Mouse (Mus musculus) limb, embryonic 13.5 days (tissue): ENCODE measurements at regions not wholly inside any gene's neighbourhood (a gene's known extent, or its start where the extent isn't known, plus 50 kb on each side); places are given as distances from the start of the nearest gene placed in this dataset.

Experiments used
- ATAC-seq: fragments of 200-750 bp; cut with Nextera tagmentation; 2 replicates; pipeline ENCODE4 v1.8.0; 2017; ENCODE audit warnings: low read depth, moderate number of reproducible peaks, moderate TSS enrichment; ENCODE audit not compliant: low FRiP score
- H3K27ac ChIP-seq: fragments of 300-500 bp; sonication (generic); 2 replicates; pipeline ENCODE4 v1.5.1; 2015; ENCODE audit warnings: inconsistent platforms, mild to moderate bottlenecking, moderate library complexity
- H3K27me3 ChIP-seq: fragments of 300-500 bp; sonication (generic); 2 replicates; pipeline ENCODE4 v1.6.1; 2015; ENCODE audit warnings: mild to moderate bottlenecking, inconsistent platforms
- H3K36me3 ChIP-seq: fragments of 300-500 bp; sonication (generic); 2 replicates; pipeline ENCODE4 v1.6.1; 2015; ENCODE audit warnings: inconsistent platforms, mild to moderate bottlenecking, moderate library complexity
- H3K4me1 ChIP-seq: fragments of 300-500 bp; sonication (generic); 2 replicates; pipeline ENCODE4 v1.6.1; 2015; ENCODE audit warnings: inconsistent platforms
- H3K4me2 ChIP-seq: fragments of 300-500 bp; sonication (generic); replicated peaks from 2 replicates; pipeline ENCODE4 v1.6.1; 2015; ENCODE audit warnings: inconsistent platforms, mild to moderate bottlenecking, moderate library complexity
- H3K4me3 ChIP-seq: fragments of 300-500 bp; sonication (generic); 2 replicates; pipeline ENCODE4 v1.5.1; 2015; ENCODE audit warnings: moderate library complexity, mild to moderate bottlenecking, inconsistent platforms
- H3K9ac ChIP-seq: fragments of 300-500 bp; sonication (generic); 2 replicates; pipeline ENCODE4 v1.6.1; 2015; ENCODE audit warnings: mild to moderate bottlenecking, inconsistent platforms
- H3K9me3 ChIP-seq: fragments of 300-500 bp; sonication (generic); 2 replicates; pipeline ENCODE4 v1.6.1; 2016; ENCODE audit warnings: inconsistent platforms
- WGBS: fragments of 180-500 bp; shearing (Covaris S2); methylation state at CpG from one replicate; pipeline ENCODE4 v1.1.7; 2015; 5-methylcytosine and 5-hydroxymethylcytosine counted together

DNA sequence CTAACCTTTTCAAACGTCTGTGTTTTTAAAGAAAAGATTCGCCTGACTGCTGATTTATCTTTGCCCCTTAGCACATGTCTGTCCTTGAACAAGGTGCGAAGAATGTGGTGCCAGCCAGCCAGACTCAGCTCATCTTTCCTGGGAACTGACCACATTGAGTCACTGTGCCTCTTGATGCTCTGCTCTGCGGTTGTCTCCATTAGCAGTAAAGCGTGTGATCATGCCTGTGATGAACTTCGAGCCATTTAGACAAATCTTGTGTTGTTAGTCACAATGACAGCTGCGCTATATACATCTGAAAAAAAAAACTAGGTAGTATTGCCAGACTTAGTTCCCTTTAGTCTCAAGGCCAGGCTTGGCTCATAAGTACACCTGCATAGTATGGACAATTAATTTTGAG is 140.1 kb downstream of the Fam43a start:
- H3K9me3 ChIP-seq, result no peaks in the 10 kb centered on the region
- H3K36me3 ChIP-seq, result no peaks in the 10 kb centered on the region
- ATAC-seq, result no peak
- no peak overlapping the region for H3K4me2 ChIP-seq
- H3K9ac ChIP-seq, result no peak overlapping the region
- H3K27me3 ChIP-seq, result no peaks in the 10 kb centered on the region
- peaks cover 32% of the 10 kb centered on the region for H3K4me1 ChIP-seq
- H3K27ac ChIP-seq, result no peak overlapping the region
- H3K4me3 ChIP-seq, result no peak overlapping the region
- WGBS, result 58% methylated on average over 7 of the region's 7 CpGs

DNA sequence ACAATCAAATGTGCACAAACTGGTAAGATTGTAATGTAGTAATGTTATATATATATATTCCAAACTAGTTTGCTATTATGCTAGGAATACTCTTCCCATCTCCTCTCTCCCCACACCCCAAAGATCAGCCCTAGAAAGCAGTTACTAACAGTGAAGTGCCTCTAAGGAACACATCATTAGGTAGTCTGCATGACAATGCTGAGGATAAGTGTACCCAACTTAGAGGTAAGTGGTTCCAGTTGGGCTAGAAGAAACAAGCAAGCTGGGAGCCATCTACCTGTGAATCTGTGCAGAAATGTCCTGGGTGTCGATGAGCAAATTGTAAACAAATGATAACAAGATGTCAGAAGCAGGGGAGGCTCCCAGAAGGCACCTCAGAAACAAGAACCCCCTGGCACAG is 141.7 kb downstream of the Fam43a start:
- no peaks in the 10 kb centered on the region for H3K9me3 ChIP-seq
- no peak overlapping the region for H3K27ac ChIP-seq
- no peaks in the 10 kb centered on the region for H3K36me3 ChIP-seq
- H3K9ac ChIP-seq, result no peak overlapping the region
- peaks cover 31% of the 10 kb centered on the region for H3K4me1 ChIP-seq
- H3K4me2 ChIP-seq, result no peak overlapping the region
- no peaks in the 10 kb centered on the region for H3K27me3 ChIP-seq
- H3K4me3 ChIP-seq, result no peak overlapping the region
- ATAC-seq, result no peak
- 82% methylated on average over 1 of the region's 1 CpGs for WGBS

DNA sequence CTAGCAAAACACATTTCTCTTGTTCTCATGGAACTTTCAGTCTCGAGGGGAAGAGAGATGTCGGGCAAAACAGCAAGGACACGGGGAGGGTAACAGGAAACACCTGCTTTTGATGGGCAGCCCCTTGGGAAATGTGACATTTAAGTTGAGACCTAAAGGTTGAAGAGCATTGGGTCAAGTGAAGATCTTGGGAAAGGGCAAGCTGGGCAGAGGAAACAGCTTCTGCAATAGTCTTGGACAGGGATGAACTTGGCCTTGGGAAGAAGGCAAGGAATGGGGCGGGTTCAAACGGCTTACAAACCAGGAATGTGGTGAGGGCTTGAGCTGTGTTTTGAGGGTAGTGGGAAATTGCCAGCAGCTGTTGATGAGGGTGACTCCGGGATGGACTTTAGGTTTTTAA is 143.0 kb downstream of the Fam43a start:
- ATAC-seq, result no peak
- Histone ChIP-seq H3K27ac (no peak overlapping the region), H3K36me3 (no peaks in the 10 kb centered on the region), H3K27me3 (no peaks in the 10 kb centered on the region), H3K9me3 (no peaks in the 10 kb centered on the region), H3K9ac (no peak overlapping the region), H3K4me2 (no peak overlapping the region), H3K4me3 (no peak overlapping the region), H3K4me1 (peaks cover 23% of the 10 kb centered on the region)
- WGBS, result 58% methylated on average over 6 of the region's 6 CpGs

DNA sequence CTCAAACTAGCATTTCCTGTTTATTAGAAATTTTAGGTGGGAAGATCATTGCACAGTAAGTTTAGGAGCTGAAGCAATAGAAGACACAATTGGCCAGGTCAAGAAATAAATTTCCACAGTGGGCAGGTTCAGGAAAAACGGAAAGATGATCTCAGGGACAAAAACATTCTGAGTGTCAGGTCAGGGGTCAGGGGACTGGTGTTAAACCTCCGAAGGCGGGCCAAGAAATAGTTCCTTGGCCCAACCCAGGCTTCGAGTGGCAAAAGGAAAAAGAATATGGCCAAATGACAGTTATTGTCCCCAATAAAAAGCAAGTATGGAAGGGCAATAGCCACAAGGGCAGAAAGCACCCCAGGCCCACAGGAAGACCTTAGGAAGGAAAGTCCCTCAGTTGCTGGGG is 144.0 kb downstream of the Fam43a start:
- 55% methylated on average over 4 of the region's 4 CpGs for WGBS
- H3K9ac ChIP-seq, result no peak overlapping the region
- no peak overlapping the region for H3K4me2 ChIP-seq
- no peaks in the 10 kb centered on the region for H3K36me3 ChIP-seq
- no peak for ATAC-seq
- H3K9me3 ChIP-seq, result no peaks in the 10 kb centered on the region
- H3K27ac ChIP-seq, result no peak overlapping the region
- H3K27me3 ChIP-seq, result no peaks in the 10 kb centered on the region
- no peak overlapping the region for H3K4me3 ChIP-seq
- H3K4me1 ChIP-seq, result peaks cover 20% of the 10 kb centered on the region

DNA sequence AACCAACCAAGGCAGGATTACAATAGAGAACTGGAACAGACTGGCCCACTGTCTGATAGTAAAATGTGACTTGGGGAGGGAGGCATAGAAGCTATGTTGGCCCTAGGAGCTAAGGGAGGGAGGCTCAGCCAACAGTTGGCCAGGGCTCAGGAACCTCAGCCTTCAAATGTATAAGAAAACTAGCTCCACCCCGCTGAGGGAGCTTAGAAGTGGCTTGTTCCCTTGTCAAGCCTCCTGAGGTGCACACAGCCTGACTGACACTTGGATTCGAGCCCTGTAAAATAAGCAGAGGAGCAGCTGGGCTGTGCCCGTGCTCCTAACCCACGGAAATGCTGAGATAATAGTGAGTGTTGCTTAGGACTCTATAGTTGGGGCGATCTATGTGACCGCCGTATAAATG is 144.7 kb downstream of the Fam43a start:
- 66% methylated on average over 7 of the region's 7 CpGs for WGBS
- Histone ChIP-seq H3K27ac (no peak overlapping the region; the same call in 1 of the 2 replicates), H3K4me1 (peaks cover 20% of the 10 kb centered on the region), H3K4me3 (no peak overlapping the region), H3K4me2 (no peak overlapping the region), H3K9me3 (no peaks in the 10 kb centered on the region), H3K27me3 (no peaks in the 10 kb centered on the region), H3K36me3 (no peaks in the 10 kb centered on the region), H3K9ac (no peak overlapping the region)
- ATAC-seq, result no peak

DNA sequence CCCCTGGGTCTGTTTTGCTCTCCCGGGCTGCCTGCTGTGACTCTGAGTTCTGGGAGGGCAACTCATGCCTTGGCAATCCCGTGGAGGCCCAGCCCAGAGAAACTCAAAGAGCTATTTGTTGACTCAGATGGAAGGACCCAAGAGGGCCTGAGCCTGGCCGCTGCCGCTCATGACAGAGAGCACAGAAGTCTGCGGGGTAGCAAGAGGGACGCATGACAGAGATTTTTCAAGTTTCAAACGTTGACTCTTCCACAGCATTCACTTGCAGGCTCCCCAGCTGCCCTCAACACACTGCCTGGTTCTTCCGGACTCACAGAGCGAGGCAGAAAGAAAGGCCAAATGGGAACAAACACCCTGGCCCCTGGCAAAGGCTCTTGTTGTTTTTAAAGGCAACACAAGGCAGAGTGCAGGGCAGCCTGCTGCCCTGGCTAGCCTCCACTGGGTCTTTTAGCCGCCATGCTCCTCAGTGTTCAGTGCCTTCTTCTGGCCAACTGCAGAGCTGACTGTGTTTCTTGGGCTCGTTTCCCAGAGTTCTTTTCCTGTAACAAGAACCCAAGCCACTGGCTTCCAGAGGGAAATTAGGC is 146.2 kb downstream of the Fam43a start:
- H3K4me2 ChIP-seq, result no peak overlapping the region
- no peaks in the 10 kb centered on the region for H3K36me3 ChIP-seq
- H3K27ac ChIP-seq, result peak overlapping the region; percentile 2; the same call in 1 of the 2 replicates
- no peak overlapping the region for H3K9ac ChIP-seq
- no peaks in the 10 kb centered on the region for H3K27me3 ChIP-seq
- H3K4me1 ChIP-seq, result peaks cover 20% of the 10 kb centered on the region
- H3K9me3 ChIP-seq, result no peaks in the 10 kb centered on the region
- 0 out of 2 replicates have a peak, but pooled peaks have one; percentile 28 for ATAC-seq
- WGBS, result 39% methylated on average over 11 of the region's 11 CpGs
- H3K4me3 ChIP-seq, result no peak overlapping the region

DNA sequence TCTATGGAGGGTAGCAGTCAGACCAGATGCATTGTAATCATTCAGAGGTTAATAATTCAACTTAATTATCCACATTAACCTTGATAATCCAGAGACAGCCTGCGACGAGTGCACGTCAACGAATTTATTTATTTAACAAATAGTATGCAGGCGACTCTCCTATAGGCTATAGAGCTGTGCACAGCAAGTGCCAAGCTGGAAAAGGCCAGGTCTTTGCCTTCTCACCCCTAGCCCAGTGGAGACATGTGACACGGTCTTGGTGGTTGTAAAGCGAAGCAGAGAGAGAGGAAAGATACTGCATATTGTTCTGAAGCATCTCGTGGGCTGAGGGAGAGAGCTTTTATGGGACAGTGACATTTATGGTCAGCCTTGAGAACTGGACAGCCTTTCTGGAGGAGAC is 146.7 kb downstream of the Fam43a start:
- Histone ChIP-seq H3K9me3 (no peaks in the 10 kb centered on the region), H3K36me3 (no peaks in the 10 kb centered on the region), H3K27ac (no peak overlapping the region), H3K9ac (no peak overlapping the region), H3K4me2 (no peak overlapping the region), H3K27me3 (no peaks in the 10 kb centered on the region), H3K4me3 (no peak overlapping the region), H3K4me1 (peaks cover 20% of the 10 kb centered on the region)
- 27% methylated on average over 8 of the region's 8 CpGs for WGBS
- no peak for ATAC-seq

DNA sequence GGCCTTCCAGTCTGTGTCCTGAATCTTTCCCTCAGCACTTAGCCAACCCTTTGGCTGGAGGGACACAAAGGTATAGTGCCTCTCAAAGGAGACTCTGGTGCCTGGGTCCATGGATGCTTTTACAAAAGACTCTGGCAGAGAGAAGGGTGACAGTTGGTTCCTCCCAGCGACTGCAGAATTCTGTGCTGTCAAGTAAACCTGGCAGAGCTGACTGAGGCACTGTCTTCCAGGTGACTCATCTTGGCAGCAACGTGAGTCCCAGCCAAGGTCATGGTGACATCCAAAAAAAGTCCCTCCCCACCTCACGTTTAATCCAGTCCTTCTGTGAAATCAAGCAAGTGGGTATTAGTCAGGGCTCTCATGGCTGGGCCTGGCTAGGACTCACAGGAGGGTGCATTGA is 150.3 kb downstream of the Fam43a start:
- Histone ChIP-seq H3K27me3 (no peaks in the 10 kb centered on the region), H3K36me3 (no peaks in the 10 kb centered on the region), H3K9ac (no peak overlapping the region), H3K4me1 (peaks cover 19% of the 10 kb centered on the region), H3K27ac (no peak overlapping the region), H3K4me2 (no peak overlapping the region), H3K4me3 (no peak overlapping the region), H3K9me3 (no peaks in the 10 kb centered on the region)
- 69% methylated on average over 3 of the region's 3 CpGs for WGBS
- ATAC-seq, result no peak

DNA sequence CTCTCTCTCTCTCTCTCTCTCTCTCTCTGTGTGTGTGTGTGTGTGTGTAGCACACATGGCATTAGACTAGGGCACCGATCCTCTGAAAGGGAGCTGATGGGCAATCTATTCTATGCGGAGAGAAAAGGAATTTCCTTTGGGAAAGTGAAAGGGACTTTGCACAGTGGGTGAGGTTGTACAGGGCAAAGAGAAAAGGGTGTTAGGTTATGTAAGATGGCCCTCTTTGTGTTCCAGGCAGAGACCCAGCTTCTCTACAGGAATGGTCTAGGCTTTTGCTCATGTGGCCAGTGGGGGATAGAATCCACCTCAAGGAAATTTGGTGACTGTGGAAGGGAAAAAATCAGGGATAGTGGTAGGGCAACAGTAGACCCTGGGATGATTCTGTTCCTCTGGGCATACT is 156.2 kb downstream of the Fam43a start:
- Histone ChIP-seq H3K4me2 (no peak overlapping the region), H3K9ac (no peak overlapping the region), H3K36me3 (no peaks in the 10 kb centered on the region), H3K4me1 (peaks cover 4% of the 10 kb centered on the region; the same call in 1 of the 2 replicates), H3K27ac (no peak overlapping the region), H3K9me3 (no peaks in the 10 kb centered on the region), H3K27me3 (no peaks in the 10 kb centered on the region), H3K4me3 (no peak overlapping the region)
- 92% methylated on average over 2 of the region's 2 CpGs for WGBS
- no peak for ATAC-seq

DNA sequence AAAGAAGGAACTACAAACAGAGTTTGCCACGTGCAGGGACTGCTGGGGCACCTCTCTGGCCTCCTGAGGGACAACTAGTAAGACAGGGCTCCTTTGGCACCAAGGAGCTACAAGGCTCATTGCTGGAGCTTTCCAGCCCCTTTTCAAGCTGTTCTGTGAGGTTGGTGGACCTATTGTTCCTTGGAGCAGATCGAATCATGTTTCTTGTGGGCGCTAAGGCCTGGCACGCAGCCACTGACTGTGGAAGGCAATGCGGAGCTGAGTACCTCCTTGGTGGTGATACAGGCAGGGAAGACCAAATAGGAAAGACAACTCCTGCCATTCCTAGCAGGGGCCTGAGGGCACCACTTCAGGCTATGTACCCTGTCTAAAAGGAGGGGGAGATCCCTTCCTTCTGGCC is 157.2 kb downstream of the Fam43a start:
- no peaks in the 10 kb centered on the region for H3K27me3 ChIP-seq
- H3K27ac ChIP-seq, result no peak overlapping the region
- H3K9ac ChIP-seq, result no peak overlapping the region
- 88% methylated on average over 5 of the region's 5 CpGs for WGBS
- H3K4me1 ChIP-seq, result peaks cover 9% of the 10 kb centered on the region
- H3K9me3 ChIP-seq, result no peaks in the 10 kb centered on the region
- no peak for ATAC-seq
- no peak overlapping the region for H3K4me2 ChIP-seq
- H3K4me3 ChIP-seq, result no peak overlapping the region
- H3K36me3 ChIP-seq, result no peaks in the 10 kb centered on the region

DNA sequence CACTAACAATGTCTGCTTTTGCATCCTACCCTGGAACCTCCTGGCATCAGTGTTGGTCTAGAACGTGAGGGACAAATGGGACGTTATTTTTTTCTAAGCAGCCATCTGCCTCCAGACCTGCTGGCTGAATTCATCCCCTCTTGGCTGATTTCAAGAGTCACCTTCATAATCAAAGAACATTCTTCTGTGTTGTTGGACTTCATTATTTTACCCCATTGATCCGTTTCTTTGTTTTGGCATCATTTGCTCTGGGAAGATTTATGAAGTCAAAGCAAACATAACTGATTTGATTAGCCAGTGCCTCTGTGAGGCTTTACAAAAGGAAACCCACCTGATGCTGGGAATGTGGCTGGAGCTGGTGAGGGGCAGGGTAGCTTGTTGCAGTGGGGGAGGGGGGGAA is 158.0 kb downstream of the Fam43a start:
- H3K9me3 ChIP-seq, result no peaks in the 10 kb centered on the region
- ATAC-seq, result no peak
- H3K4me1 ChIP-seq, result peaks cover 9% of the 10 kb centered on the region
- no peaks in the 10 kb centered on the region for H3K27me3 ChIP-seq
- no peak overlapping the region for H3K4me3 ChIP-seq
- H3K9ac ChIP-seq, result no peak overlapping the region
- no peaks in the 10 kb centered on the region for H3K36me3 ChIP-seq
- H3K27ac ChIP-seq, result no peak overlapping the region
- H3K4me2 ChIP-seq, result no peak overlapping the region
- 78% methylated on average over 3 of the region's 3 CpGs for WGBS

DNA sequence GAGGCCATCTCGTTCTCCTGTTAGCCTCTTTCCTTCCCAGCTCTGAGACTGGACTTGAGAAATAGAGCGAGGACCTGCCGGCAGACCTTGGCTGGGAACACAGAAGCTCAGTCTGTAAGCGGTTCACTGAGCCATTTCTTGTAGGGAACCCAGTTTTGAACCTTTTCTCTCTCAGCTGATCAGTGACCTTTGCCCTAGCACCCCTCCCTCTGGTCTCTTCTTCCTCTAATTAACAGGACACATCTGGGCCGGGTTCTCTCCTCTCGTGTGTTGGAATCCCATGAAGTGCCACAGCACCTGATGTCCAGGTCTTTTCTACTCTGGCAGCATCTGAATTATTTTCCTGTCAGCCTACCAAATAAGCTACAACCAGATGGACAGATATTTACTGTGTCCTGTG is 158.5 kb downstream of the Fam43a start:
- Histone ChIP-seq H3K4me1 (peaks cover 9% of the 10 kb centered on the region), H3K27me3 (no peaks in the 10 kb centered on the region), H3K9ac (no peak overlapping the region), H3K36me3 (no peaks in the 10 kb centered on the region), H3K4me3 (no peak overlapping the region), H3K4me2 (no peak overlapping the region), H3K9me3 (no peaks in the 10 kb centered on the region), H3K27ac (no peak overlapping the region)
- ATAC-seq, result no peak
- 74% methylated on average over 6 of the region's 6 CpGs for WGBS

DNA sequence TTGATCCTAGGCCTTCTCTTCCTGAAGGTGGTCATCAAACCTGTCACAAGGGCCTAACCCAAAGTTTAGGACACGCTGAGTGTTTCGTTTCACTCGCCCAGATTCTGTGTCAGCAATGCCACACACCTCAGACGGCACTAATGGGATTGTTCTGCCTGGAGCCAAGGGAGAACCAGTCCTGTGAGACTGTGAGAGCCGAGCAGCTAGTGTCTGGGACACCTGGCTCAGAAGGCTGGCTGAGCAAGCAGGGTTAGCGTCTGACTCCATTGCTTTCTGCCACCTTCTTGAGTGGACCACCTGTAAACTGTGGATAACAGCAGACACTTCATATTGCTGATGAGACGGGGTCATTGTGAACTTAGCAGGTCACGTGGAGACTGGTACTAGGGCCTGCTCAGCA is 160.0 kb downstream of the Fam43a start:
- H3K27me3 ChIP-seq, result no peaks in the 10 kb centered on the region
- ATAC-seq, result no peak
- no peak overlapping the region for H3K9ac ChIP-seq
- H3K9me3 ChIP-seq, result no peaks in the 10 kb centered on the region
- no peak overlapping the region for H3K27ac ChIP-seq
- 72% methylated on average over 8 of the region's 8 CpGs for WGBS
- H3K4me3 ChIP-seq, result no peak overlapping the region
- H3K4me2 ChIP-seq, result no peak overlapping the region
- no peaks in the 10 kb centered on the region for H3K36me3 ChIP-seq
- peaks cover 6% of the 10 kb centered on the region for H3K4me1 ChIP-seq
